Mouse (Mus musculus): ENCODE measurements at regions not wholly inside any gene's neighbourhood (a gene's known extent, or its start where the extent isn't known, plus 50 kb on each side); places are given as distances from the start of the nearest gene placed in this dataset.

DNA sequence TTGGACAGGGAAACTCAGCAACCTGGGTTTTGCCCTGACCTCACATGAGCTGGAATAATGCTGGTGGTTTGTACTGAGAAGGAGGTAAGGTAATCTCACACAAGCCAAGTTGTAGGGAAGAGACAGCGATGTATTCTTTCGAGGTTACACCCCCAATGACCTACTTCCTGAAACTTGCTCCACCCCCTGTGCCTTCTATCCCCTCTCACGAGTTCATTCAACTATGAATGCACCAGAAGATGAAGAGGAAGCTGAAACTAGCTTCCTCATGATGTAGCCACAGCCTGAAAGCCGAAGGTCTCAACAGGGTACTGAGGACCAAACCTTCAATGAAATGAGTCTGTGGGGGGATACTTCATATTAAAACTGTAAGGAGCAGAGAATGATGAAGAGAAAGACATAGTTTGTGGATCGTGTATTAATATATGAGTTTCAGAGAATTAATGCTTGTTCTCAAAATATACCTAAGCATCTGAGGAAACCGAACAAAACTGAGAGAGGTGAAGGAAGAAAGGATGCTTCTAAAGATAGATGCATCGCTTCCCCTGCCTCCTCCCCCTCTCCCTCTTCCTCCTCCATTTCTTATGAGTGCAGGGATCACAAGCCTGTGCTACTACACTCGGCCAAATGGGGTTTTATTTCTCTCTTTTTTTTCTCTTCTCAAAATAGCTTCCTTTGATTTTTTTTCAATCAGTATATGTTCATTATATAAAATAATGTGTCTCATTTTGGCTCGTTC is 543.5 kb upstream of the Nrp1 start:
- no peak overlapping the region for H3K4me3 ChIP-seq (replicated peaks)
- H3K9ac ChIP-seq (replicated peaks), result no peak overlapping the region
- no peak overlapping the region for H3K27ac ChIP-seq
- WGBS, result 79% methylated on average over 9 of the region's 9 CpGs
- H3K9me3 ChIP-seq, result no peaks in the 10 kb centered on the region
- H3K27me3 ChIP-seq, result no peaks in the 10 kb centered on the region
- no peak for ATAC-seq (ENCODE audit: insufficient number of reproducible peaks, insufficient read depth, low FRiP score, low TSS enrichment, low read depth)
- no peak overlapping the region for H3K4me2 ChIP-seq
- 0 out of 2 replicates have a peak, but pooled peaks cover 3% of the 10 kb centered on the region for H3K4me1 ChIP-seq (replicated peaks)
- H3K36me3 ChIP-seq, result no peaks in the 10 kb centered on the region

GRCm38 (mm10) chr8:127820741-127821170 is 537.6 kb upstream of the Nrp1 start:
- Histone ChIP-seq H3K9me3 (no peaks in the 10 kb centered on the region), H3K36me3 (no peaks in the 10 kb centered on the region), H3K27ac (no peak overlapping the region), H3K9ac (replicated peaks) (no peak overlapping the region), H3K4me2 (no peak overlapping the region), H3K4me1 (replicated peaks) (peaks cover 6% of the 10 kb centered on the region), H3K27me3 (no peaks in the 10 kb centered on the region), H3K4me3 (replicated peaks) (no peak overlapping the region)
- ATAC-seq (ENCODE audit: insufficient number of reproducible peaks, insufficient read depth, low FRiP score, low TSS enrichment, low read depth), result no peak
- 56% methylated on average over 1 of the region's 1 CpGs for WGBS

DNA sequence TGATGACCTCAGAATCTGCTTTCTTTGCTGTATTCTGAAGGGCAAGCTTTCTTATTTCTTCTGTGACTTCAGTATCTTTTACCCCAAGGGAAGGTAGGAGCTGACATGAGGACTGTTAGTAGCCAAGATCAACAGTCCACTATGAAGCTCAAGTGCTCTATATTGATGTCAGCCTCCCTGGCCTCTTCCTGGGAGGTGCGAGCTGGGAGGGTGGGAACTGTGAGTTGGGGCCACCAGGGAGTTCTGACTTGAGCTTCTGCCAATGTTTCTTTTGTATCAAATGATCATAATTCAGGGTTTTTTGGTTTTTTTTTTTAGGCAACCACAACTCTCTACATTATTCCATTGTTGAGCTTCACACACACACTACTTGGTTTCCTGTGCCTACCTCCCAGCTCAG is 536.8 kb upstream of the Nrp1 start:
- Histone ChIP-seq H3K27me3 (no peaks in the 10 kb centered on the region), H3K9ac (replicated peaks) (no peak overlapping the region), H3K9me3 (no peaks in the 10 kb centered on the region), H3K27ac (no peak overlapping the region), H3K4me1 (replicated peaks) (peaks cover 6% of the 10 kb centered on the region), H3K4me2 (no peak overlapping the region), H3K36me3 (no peaks in the 10 kb centered on the region), H3K4me3 (replicated peaks) (no peak overlapping the region)
- 80% methylated on average over 1 of the region's 1 CpGs for WGBS
- no peak for ATAC-seq (ENCODE audit: insufficient number of reproducible peaks, insufficient read depth, low FRiP score, low TSS enrichment, low read depth)

DNA sequence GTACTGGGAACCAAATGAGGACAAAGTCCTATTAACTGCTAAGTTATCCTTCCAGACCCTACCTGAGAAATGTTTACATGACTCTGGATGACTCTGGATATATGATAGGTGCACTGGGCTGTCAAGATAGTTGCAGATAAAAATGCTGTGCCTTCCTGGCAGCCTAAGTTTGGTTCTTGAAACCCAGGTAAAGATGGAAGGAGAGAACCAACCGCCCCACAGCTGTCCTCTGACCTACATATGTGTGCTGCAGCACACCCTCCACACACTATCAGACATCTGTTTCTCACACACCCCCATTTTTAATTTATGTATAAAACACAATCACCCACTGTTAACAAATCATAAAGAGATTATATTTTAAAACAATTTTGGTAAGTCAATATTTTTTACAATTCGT is 533.4 kb upstream of the Nrp1 start:
- ATAC-seq (ENCODE audit: insufficient number of reproducible peaks, insufficient read depth, low FRiP score, low TSS enrichment, low read depth), result no peak
- Histone ChIP-seq H3K27me3 (no peaks in the 10 kb centered on the region), H3K27ac (no peak overlapping the region), H3K4me2 (no peak overlapping the region), H3K9ac (replicated peaks) (no peak overlapping the region), H3K9me3 (no peaks in the 10 kb centered on the region), H3K36me3 (no peaks in the 10 kb centered on the region), H3K4me1 (replicated peaks) (peaks cover 20% of the 10 kb centered on the region), H3K4me3 (replicated peaks) (no peak overlapping the region)
- 87% methylated on average over 2 of the region's 2 CpGs for WGBS

- peaks cover 15% of the 10 kb centered on the region for H3K4me1 ChIP-seq (replicated peaks)
- H3K4me2 ChIP-seq, result no peak overlapping the region
- ATAC-seq (ENCODE audit: insufficient number of reproducible peaks, insufficient read depth, low FRiP score, low TSS enrichment, low read depth), result no peak
- 44% methylated on average over 5 of the region's 5 CpGs for WGBS
- H3K9ac ChIP-seq (replicated peaks), result no peak overlapping the region
- H3K9me3 ChIP-seq, result no peaks in the 10 kb centered on the region
- no peak overlapping the region for H3K27ac ChIP-seq
- H3K27me3 ChIP-seq, result no peaks in the 10 kb centered on the region
- H3K36me3 ChIP-seq, result no peaks in the 10 kb centered on the region
- no peak overlapping the region for H3K4me3 ChIP-seq (replicated peaks)
These were observed 530.6 kb upstream of the Nrp1 start for GRCm38 (mm10) chr8:127827826-127828225.

- Histone ChIP-seq H3K36me3 (no peaks in the 10 kb centered on the region), H3K27ac (no peak overlapping the region), H3K4me3 (replicated peaks) (no peak overlapping the region), H3K4me2 (no peak overlapping the region), H3K9me3 (no peaks in the 10 kb centered on the region), H3K27me3 (no peaks in the 10 kb centered on the region), H3K4me1 (replicated peaks) (peaks cover 15% of the 10 kb centered on the region), H3K9ac (replicated peaks) (no peak overlapping the region)
- WGBS, result 90% methylated on average over 1 of the region's 1 CpGs
- ATAC-seq (ENCODE audit: insufficient number of reproducible peaks, insufficient read depth, low FRiP score, low TSS enrichment, low read depth), result no peak
These were observed 528.7 kb upstream of the Nrp1 start for GRCm38 (mm10) chr8:127829659-127830058.

DNA sequence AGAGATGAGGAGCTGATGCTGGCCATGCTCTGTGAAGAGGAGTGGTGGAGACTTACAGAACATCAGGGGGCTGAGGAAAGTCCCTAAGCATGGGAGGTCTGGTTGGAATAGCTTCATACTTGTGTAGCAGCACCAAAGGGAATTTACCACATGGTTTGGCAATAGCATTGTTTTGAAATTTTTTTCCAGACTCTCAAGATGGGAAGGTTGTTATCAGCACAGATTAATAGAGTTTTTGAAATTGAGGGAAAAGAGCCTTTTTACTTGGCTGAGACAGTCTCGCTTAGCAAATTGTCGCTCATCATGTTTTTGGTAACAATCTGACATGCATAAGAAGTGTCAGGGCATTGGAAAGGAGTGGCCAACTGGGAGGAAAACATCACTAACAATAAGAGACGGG is 524.4 kb upstream of the Nrp1 start:
- 81% methylated on average over 3 of the region's 3 CpGs for WGBS
- no peaks in the 10 kb centered on the region for H3K36me3 ChIP-seq
- no peaks in the 10 kb centered on the region for H3K4me1 ChIP-seq (replicated peaks)
- no peak overlapping the region for H3K27ac ChIP-seq
- no peaks in the 10 kb centered on the region for H3K27me3 ChIP-seq
- ATAC-seq (ENCODE audit: insufficient number of reproducible peaks, insufficient read depth, low FRiP score, low TSS enrichment, low read depth), result no peak
- H3K9me3 ChIP-seq, result no peaks in the 10 kb centered on the region
- no peak overlapping the region for H3K4me3 ChIP-seq (replicated peaks)
- no peak overlapping the region for H3K9ac ChIP-seq (replicated peaks)
- no peak overlapping the region for H3K4me2 ChIP-seq

GRCm38 (mm10) chr8:127836410-127837206 is 521.8 kb upstream of the Nrp1 start:
- H3K27ac ChIP-seq, result no peak overlapping the region
- H3K4me1 ChIP-seq (replicated peaks), result no peaks in the 10 kb centered on the region
- no peak overlapping the region for H3K9ac ChIP-seq (replicated peaks)
- no peaks in the 10 kb centered on the region for H3K36me3 ChIP-seq
- H3K9me3 ChIP-seq, result no peaks in the 10 kb centered on the region
- H3K4me2 ChIP-seq, result no peak overlapping the region
- no peaks in the 10 kb centered on the region for H3K27me3 ChIP-seq
- WGBS, result 83% methylated on average over 6 of the region's 6 CpGs
- ATAC-seq (ENCODE audit: insufficient number of reproducible peaks, insufficient read depth, low FRiP score, low TSS enrichment, low read depth), result no peak
- H3K4me3 ChIP-seq (replicated peaks), result no peak overlapping the region

GRCm38 (mm10) chr8:127838311-127838710 is 520.1 kb upstream of the Nrp1 start:
- H3K27ac ChIP-seq, result no peak overlapping the region
- H3K27me3 ChIP-seq, result no peaks in the 10 kb centered on the region
- H3K4me2 ChIP-seq, result no peak overlapping the region
- H3K4me1 ChIP-seq (replicated peaks), result no peaks in the 10 kb centered on the region
- no peak for ATAC-seq (ENCODE audit: insufficient number of reproducible peaks, insufficient read depth, low FRiP score, low TSS enrichment, low read depth)
- H3K4me3 ChIP-seq (replicated peaks), result no peak overlapping the region
- no peaks in the 10 kb centered on the region for H3K36me3 ChIP-seq
- no peak overlapping the region for H3K9ac ChIP-seq (replicated peaks)
- no peaks in the 10 kb centered on the region for H3K9me3 ChIP-seq

- Histone ChIP-seq H3K9ac (replicated peaks) (no peak overlapping the region), H3K9me3 (no peaks in the 10 kb centered on the region), H3K27me3 (no peaks in the 10 kb centered on the region), H3K27ac (no peak overlapping the region), H3K36me3 (no peaks in the 10 kb centered on the region), H3K4me1 (replicated peaks) (no peaks in the 10 kb centered on the region), H3K4me3 (replicated peaks) (no peak overlapping the region), H3K4me2 (no peak overlapping the region)
- WGBS, result 84% methylated on average over 9 of the region's 9 CpGs
- no peak for ATAC-seq (ENCODE audit: insufficient number of reproducible peaks, insufficient read depth, low FRiP score, low TSS enrichment, low read depth)
These were observed 510.9 kb upstream of the Nrp1 start for GRCm38 (mm10) chr8:127847332-127848018.

DNA sequence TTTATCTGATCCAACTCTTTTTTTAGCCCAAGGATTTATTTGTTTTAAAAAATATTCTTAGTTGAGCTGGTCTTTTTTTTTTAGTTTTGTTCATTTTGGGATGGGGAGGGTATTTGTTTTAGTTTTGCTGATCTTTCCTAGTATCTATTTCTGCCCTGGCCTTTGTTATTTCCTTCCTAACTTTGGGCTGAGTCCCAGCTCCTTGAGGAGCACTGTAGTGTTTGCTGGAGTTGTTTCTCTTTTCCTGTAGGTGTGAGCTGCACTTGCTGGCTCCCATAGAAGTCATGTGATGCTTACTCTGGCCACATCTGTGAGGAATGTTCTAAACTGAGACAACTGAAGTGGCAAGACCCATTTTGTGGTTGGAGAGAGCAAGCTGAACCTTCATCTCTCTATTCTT is 508.5 kb upstream of the Nrp1 start:
- no peak for ATAC-seq (ENCODE audit: insufficient number of reproducible peaks, insufficient read depth, low FRiP score, low TSS enrichment, low read depth)
- H3K9me3 ChIP-seq, result no peaks in the 10 kb centered on the region
- no peak overlapping the region for H3K9ac ChIP-seq (replicated peaks)
- H3K4me2 ChIP-seq, result no peak overlapping the region
- H3K27ac ChIP-seq, result no peak overlapping the region
- no peak overlapping the region for H3K4me3 ChIP-seq (replicated peaks)
- no peaks in the 10 kb centered on the region for H3K4me1 ChIP-seq (replicated peaks)
- no peaks in the 10 kb centered on the region for H3K36me3 ChIP-seq
- no peaks in the 10 kb centered on the region for H3K27me3 ChIP-seq

All from limb, embryonic 12.5 days (tissue).